Mouse (Mus musculus): ENCODE results near the gene Zik1.

Gene Zik1

GRCm38 (mm10) chr7:10494786-10495521 is at the start of gene Zik1:
Zik1 (minus strand) TSS chr7:10495394.
- no peak for TF ChIP-seq POU5F1 (IDR thresholded peaks at IDR 0.05; ENCODE audit: borderline replicate concordance, low read length)
- TF ChIP-seq NANOG (IDR thresholded peaks at IDR 0.05; ENCODE audit: borderline replicate concordance, low read length), result no peak
- TF ChIP-seq CTCF (conservative IDR thresholded peaks at IDR 0.05; ENCODE audit: low read length), result no peak
- H3K4me1 ChIP-seq (replicated peaks; ENCODE audit: low read depth, low read length), result peaks cover 13% of the 10 kb centered on the region
- H3K4me3 ChIP-seq (replicated peaks; ENCODE audit: low read length), result peak within 1 kb of the TSS; percentile 88
- peaks cover 30% of the 10 kb centered on the region for H3K36me3 ChIP-seq (ENCODE audit: insufficient read depth, low read length)
- no peaks in the 10 kb centered on the region for H3K27me3 ChIP-seq (ENCODE audit: insufficient read depth, low read length)
- H3K9me3 ChIP-seq (ENCODE audit: low read length), result no peaks in the 10 kb centered on the region

GRCm38 (mm10) chr7:10495578-10495977 is 384 bp upstream of the Zik1 start:
- Histone ChIP-seq H3K27me3 (ENCODE audit: insufficient read depth, low read length) (no peaks in the 10 kb centered on the region), H3K4me1 (replicated peaks; ENCODE audit: low read depth, low read length) (peaks cover 13% of the 10 kb centered on the region), H3K4me3 (replicated peaks; ENCODE audit: low read length) (peak overlapping the region; percentile 88), H3K9me3 (ENCODE audit: low read length) (no peaks in the 10 kb centered on the region), H3K36me3 (ENCODE audit: insufficient read depth, low read length) (peaks cover 24% of the 10 kb centered on the region)
- TF ChIP-seq NANOG (IDR thresholded peaks at IDR 0.05; ENCODE audit: borderline replicate concordance, low read length) (no peak), CTCF (conservative IDR thresholded peaks at IDR 0.05; ENCODE audit: low read length) (no peak), POU5F1 (IDR thresholded peaks at IDR 0.05; ENCODE audit: borderline replicate concordance, low read length) (no peak)

GRCm38 (mm10) chr7:10480588-10481233 is 14.5 kb downstream of the Zik1 start:
- no peak for TF ChIP-seq POU5F1 (IDR thresholded peaks at IDR 0.05; ENCODE audit: borderline replicate concordance, low read length)
- TF ChIP-seq NANOG (IDR thresholded peaks at IDR 0.05; ENCODE audit: borderline replicate concordance, low read length), result no peak
- H3K27me3 ChIP-seq (ENCODE audit: insufficient read depth, low read length), result no peaks in the 10 kb centered on the region
- H3K4me3 ChIP-seq (replicated peaks; ENCODE audit: low read length), result peak overlapping the region; percentile 67
- H3K4me1 ChIP-seq (replicated peaks; ENCODE audit: low read depth, low read length), result no peaks in the 10 kb centered on the region
- H3K9me3 ChIP-seq (ENCODE audit: low read length), result peaks cover 8% of the 10 kb centered on the region; the same call in 1 of the 2 replicates
- H3K36me3 ChIP-seq (ENCODE audit: insufficient read depth, low read length), result no peaks in the 10 kb centered on the region

GRCm38 (mm10) chr7:10479813-10480212 is 15.4 kb downstream of the Zik1 start:
- no peaks in the 10 kb centered on the region for H3K27me3 ChIP-seq (ENCODE audit: insufficient read depth, low read length)
- no peak for TF ChIP-seq NANOG (IDR thresholded peaks at IDR 0.05; ENCODE audit: borderline replicate concordance, low read length)
- no peak for TF ChIP-seq CTCF (conservative IDR thresholded peaks at IDR 0.05; ENCODE audit: low read length)
- TF ChIP-seq POU5F1 (IDR thresholded peaks at IDR 0.05; ENCODE audit: borderline replicate concordance, low read length), result no peak
- H3K9me3 ChIP-seq (ENCODE audit: low read length), result peaks cover 8% of the 10 kb centered on the region; the same call in 1 of the 2 replicates
- H3K4me1 ChIP-seq (replicated peaks; ENCODE audit: low read depth, low read length), result no peaks in the 10 kb centered on the region
- H3K4me3 ChIP-seq (replicated peaks; ENCODE audit: low read length), result no peak overlapping the region
- no peaks in the 10 kb centered on the region for H3K36me3 ChIP-seq (ENCODE audit: insufficient read depth, low read length)

GRCm38 (mm10) chr7:10458166-10458565 is 37.0 kb downstream of the Zik1 start:
- Histone ChIP-seq H3K36me3 (ENCODE audit: insufficient read depth, low read length) (no peaks in the 10 kb centered on the region), H3K27me3 (ENCODE audit: insufficient read depth, low read length) (no peaks in the 10 kb centered on the region), H3K9me3 (ENCODE audit: low read length) (no peaks in the 10 kb centered on the region), H3K4me1 (replicated peaks; ENCODE audit: low read depth, low read length) (no peaks in the 10 kb centered on the region), H3K4me3 (replicated peaks; ENCODE audit: low read length) (no peak overlapping the region)
- no peak for TF ChIP-seq POU5F1 (IDR thresholded peaks at IDR 0.05; ENCODE audit: borderline replicate concordance, low read length)
- no peak for TF ChIP-seq CTCF (conservative IDR thresholded peaks at IDR 0.05; ENCODE audit: low read length)
- TF ChIP-seq NANOG (IDR thresholded peaks at IDR 0.05; ENCODE audit: borderline replicate concordance, low read length), result no peak

GRCm38 (mm10) chr7:10443031-10443430 is 52.2 kb downstream of the Zik1 start, which contains the start of gene Vmn1r67:
Vmn1r67 (plus strand) TSS chr7:10443331.
- Histone ChIP-seq H3K36me3 (ENCODE audit: insufficient read depth, low read length) (no peaks in the 10 kb centered on the region), H3K9me3 (ENCODE audit: low read length) (no peaks in the 10 kb centered on the region; the same call in 1 of the 2 replicates), H3K27me3 (ENCODE audit: insufficient read depth, low read length) (no peaks in the 10 kb centered on the region), H3K4me3 (replicated peaks; ENCODE audit: low read length) (no peak within 1 kb of the TSS), H3K4me1 (replicated peaks; ENCODE audit: low read depth, low read length) (no peaks in the 10 kb centered on the region)
- TF ChIP-seq CTCF (conservative IDR thresholded peaks at IDR 0.05; ENCODE audit: low read length) (no peak), POU5F1 (IDR thresholded peaks at IDR 0.05; ENCODE audit: borderline replicate concordance, low read length) (no peak), NANOG (IDR thresholded peaks at IDR 0.05; ENCODE audit: borderline replicate concordance, low read length) (no peak)
